Comparison of ENCODE assay signal across 26 mouse cellular contexts in the genomic region with DNA sequence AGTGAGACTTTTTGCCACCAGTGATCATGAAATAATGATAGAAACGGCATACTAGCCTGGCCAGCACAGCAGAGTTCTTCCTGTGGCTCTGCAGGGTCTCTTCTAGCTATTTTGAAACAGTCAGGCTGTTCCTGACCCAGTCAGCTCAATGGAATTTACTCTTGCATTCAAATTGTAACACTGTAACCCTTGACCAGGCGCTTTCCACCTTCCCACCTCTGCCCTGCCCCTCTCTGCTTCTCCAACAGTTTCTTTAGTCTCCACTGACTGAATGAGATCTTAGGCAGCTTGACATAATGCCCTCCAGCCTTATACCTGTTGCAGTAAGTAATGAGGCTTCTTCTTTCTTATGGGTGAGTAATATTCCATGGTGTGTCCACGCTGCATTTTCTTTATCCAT. TPM values are rescaled to one million over a fixed set of nuclear protein-coding genes. Genes with fewer than 3 reads are reported as not detected.
A peak's percentile ranks its signal among the peaks of the same experiment; 100 is the strongest.
DNase-seq lines count a peak whose midpoint lies in the region; ATAC-seq lines count a peak whose summit lies in the region.
"Had no signal": no experiment of that assay in that cellular context is flagged by ENCODE, and none has a peak within 500 bp of the region (broad histone marks: within the 10 kb centered on the region; RNA-seq: fewer than 3 reads in every experiment).

No protein-coding gene starts in this region.

- 51% methylated on average over 3 of the region's 3 CpGs for WGBS in liver, embryonic 16.5 days (ENCODE audit: insufficient replicate concordance)
- 44% methylated on average over 3 of the region's 3 CpGs for WGBS in liver, embryonic 12.5 days (ENCODE audit: insufficient replicate concordance)

- peaks cover 15% of the 10 kb centered on the region for H3K27me3 ChIP-seq in liver, embryonic 16.5 days (ENCODE audit: control insufficient read depth, insufficient read depth, low read depth, low read length)
- H3K27me3 ChIP-seq in liver, embryonic 12.5 days (replicated peaks), result peaks cover 68% of the 10 kb centered on the region

- H3K4me2 ChIP-seq in liver, embryonic 16.5 days (ENCODE audit: low read depth, low read length), result no peak overlapping the region
- no peak overlapping the region for H3K4me2 ChIP-seq in liver, embryonic 12.5 days
- H3K4me2 ChIP-seq: embryonic facial prominence, embryonic 12.5 days; forebrain, embryonic 13.5 days; forebrain, embryonic 15.5 days had no signal

- H3K9me3 ChIP-seq in liver, embryonic 16.5 days (replicated peaks; ENCODE audit: control insufficient read depth, low read length), result no peaks in the 10 kb centered on the region
- no peaks in the 10 kb centered on the region for H3K9me3 ChIP-seq in liver, embryonic 12.5 days (replicated peaks)
- H3K9me3 ChIP-seq: embryonic facial prominence, embryonic 10.5 days; embryonic facial prominence, embryonic 12.5 days; forebrain, embryonic 13.5 days; forebrain, embryonic 15.5 days; G1E had no signal

- H3K4me3 ChIP-seq in liver, embryonic 16.5 days (ENCODE audit: low read depth, low read length), result no peak overlapping the region
- no peak overlapping the region for H3K4me3 ChIP-seq in liver, embryonic 12.5 days
- H3K4me3 ChIP-seq: embryonic facial prominence, embryonic 10.5 days; embryonic facial prominence, embryonic 12.5 days; forebrain, embryonic 13.5 days; forebrain, embryonic 15.5 days had no signal

- no peak overlapping the region for H3K27ac ChIP-seq in liver, embryonic 16.5 days (ENCODE audit: low read length)
- H3K27ac ChIP-seq in liver, embryonic 12.5 days, result no peak overlapping the region
- H3K27ac ChIP-seq: embryonic facial prominence, embryonic 10.5 days; embryonic facial prominence, embryonic 12.5 days; forebrain, embryonic 13.5 days; forebrain, embryonic 15.5 days had no signal

- peak; percentile 47; the same call in 1 of the 2 replicates for ATAC-seq in liver, embryonic 16.5 days (ENCODE audit: low read depth)
- no peak for ATAC-seq in liver, embryonic 12.5 days
- ATAC-seq: activated CD4-positive, CD25-positive, alpha-beta regulatory T cell, adult 4 months; CD4-positive, CD25-positive, alpha-beta regulatory T cell, adult 4 months; forebrain, embryonic 13.5 days; forebrain, embryonic 15.5 days; forebrain, postnatal 0 days; Patski had no signal

- DNase-seq in cerebellum, adult 9-10 months, result peak; percentile 9
- DNase-seq in cerebellum, adult 11-12 months, result no peak
- DNase-seq in testis, postnatal 14 days (ENCODE audit: low spot score), result peak; percentile 55
- DNase-seq in testis, postnatal 10 days (ENCODE audit: low spot score), result no peak
- DNase-seq: adrenal gland, adult 8-10 months; adrenal gland, postnatal 14 days; adrenal gland, postnatal 36 days; B cell, adult 2 months; cerebellum, adult 18-20 months; cerebellum, adult 8-10 months; cerebellum, postnatal 10 days; cerebellum, postnatal 25 days; forebrain, postnatal 0 days had no signal

- H3K4me1 ChIP-seq in liver, embryonic 16.5 days (ENCODE audit: control insufficient read depth, low read depth, low read length), result peaks cover 5% of the 10 kb centered on the region
- peaks cover 19% of the 10 kb centered on the region for H3K4me1 ChIP-seq in liver, embryonic 12.5 days
- H3K4me1 ChIP-seq: embryonic facial prominence, embryonic 12.5 days; forebrain, embryonic 13.5 days had no signal

- H3K36me3 ChIP-seq in liver, embryonic 16.5 days (ENCODE audit: control insufficient read depth, insufficient read depth), result no peaks in the 10 kb centered on the region
- no peaks in the 10 kb centered on the region for H3K36me3 ChIP-seq in liver, embryonic 12.5 days
- H3K36me3 ChIP-seq: embryonic facial prominence, embryonic 10.5 days; embryonic facial prominence, embryonic 12.5 days; forebrain, embryonic 15.5 days; G1E had no signal

- H3K9ac ChIP-seq in liver, embryonic 16.5 days (ENCODE audit: low read depth, low read length), result no peak overlapping the region
- no peak overlapping the region for H3K9ac ChIP-seq in liver, embryonic 12.5 days
- H3K9ac ChIP-seq: embryonic facial prominence, embryonic 12.5 days; forebrain, embryonic 13.5 days; forebrain, embryonic 15.5 days; forebrain, postnatal 0 days had no signal

RNA-seq across cellular contexts. Expression of gene A230050P20Rik, which starts 1.6 kb away (rescaled TPM):
- 4.4 and 6.7 TPM in 2 replicates for polyA plus RNA-seq in liver, embryonic 16.5 days (2015; fragmentation: Nextera tagmentation; extraction: Ambion mirVana)
- polyA plus RNA-seq in liver, embryonic 12.5 days (2016; fragmentation: Nextera tagmentation; extraction: Ambion mirVana), result 7.9 TPM in 2 replicates

RNA-seq across cellular contexts. Expression of gene Angptl6, which starts 12.6 kb away (rescaled TPM):
- polyA plus RNA-seq in liver, embryonic 16.5 days (2015; fragmentation: Nextera tagmentation; extraction: Ambion mirVana), result 8.8 and 10.0 TPM in 2 replicates
- 10.5 and 11.3 TPM in 2 replicates for polyA plus RNA-seq in liver, embryonic 12.5 days (2016; fragmentation: Nextera tagmentation; extraction: Ambion mirVana)

RNA-seq across cellular contexts. Expression of gene Ppan, which starts 21.1 kb away (rescaled TPM):
- 42.9 and 46.2 TPM in 2 replicates for polyA plus RNA-seq in liver, embryonic 16.5 days (2015; fragmentation: Nextera tagmentation; extraction: Ambion mirVana)
- polyA plus RNA-seq in liver, embryonic 12.5 days (2016; fragmentation: Nextera tagmentation; extraction: Ambion mirVana), result 124 and 132 TPM in 2 replicates

RNA-seq across cellular contexts. Expression of gene Eif3g, which starts 31.5 kb away (rescaled TPM):
- polyA plus RNA-seq in liver, embryonic 16.5 days (2015; fragmentation: Nextera tagmentation; extraction: Ambion mirVana), result 149 and 161 TPM in 2 replicates
- 303 and 313 TPM in 2 replicates for polyA plus RNA-seq in liver, embryonic 12.5 days (2016; fragmentation: Nextera tagmentation; extraction: Ambion mirVana)

RNA-seq across cellular contexts. Expression of gene Rdh8, which starts 48.6 kb away (rescaled TPM):
- polyA plus RNA-seq in liver, embryonic 16.5 days (2015; fragmentation: Nextera tagmentation; extraction: Ambion mirVana), result not detected in 2 replicates
- not detected in 2 replicates for polyA plus RNA-seq in liver, embryonic 12.5 days (2016; fragmentation: Nextera tagmentation; extraction: Ambion mirVana)
- polyA plus RNA-seq: activated CD4-positive, CD25-positive, alpha-beta regulatory T cell, adult 4 months; CD4-positive, CD25-positive, alpha-beta regulatory T cell, adult 4 months; cortical plate, adult 2 months; embryonic facial prominence, embryonic 10.5 days; embryonic facial prominence, embryonic 12.5 days; embryonic facial prominence, embryonic 14.5 days; forebrain, embryonic 11.5 days; forebrain, embryonic 13.5 days; forebrain, embryonic 15.5 days; forebrain, postnatal 0 days; G1E; Patski had no signal

Comparison
In these comparisons a context has a peak if more than half of its experiments do, and no peak if none do; other contexts are left out.
1. DNase-seq: peak in cerebellum, adult 9-10 months (single experiment) and testis, postnatal 14 days (single experiment); none in cerebellum, adult 11-12 months (single experiment) and testis, postnatal 10 days (single experiment).